Mouse (Mus musculus) cerebellum, postnatal 14 days (tissue): ENCODE results near the gene Larp1.

Experiments
- DNase-seq, 2 experiments: peaks; one replicate each; pipeline ENCODE4 v3.0.0; 2021; ENCODE audit warnings: mixed read lengths in 2 of 2

Gene Larp1

DNA sequence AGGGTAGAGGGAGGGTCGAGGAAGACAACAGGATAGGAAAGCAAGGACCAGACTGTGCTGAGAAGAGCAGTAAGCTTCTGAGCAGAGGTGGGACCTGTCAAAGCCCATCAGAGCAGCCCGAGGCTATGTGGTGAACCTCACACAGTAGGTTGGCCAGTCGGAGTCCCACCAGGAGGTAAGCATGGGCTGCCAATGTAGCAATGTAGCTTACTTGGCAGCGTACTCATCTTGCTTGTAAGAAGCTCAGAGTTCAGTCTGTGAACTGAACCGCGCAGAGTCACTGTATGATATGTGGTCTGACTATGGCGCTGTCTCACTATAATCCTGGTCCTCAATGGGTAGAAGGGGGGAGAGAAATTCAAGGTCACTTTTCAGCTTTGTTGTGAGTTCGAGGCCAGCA is 5.7 kb upstream of the Larp1 start:
- no peak for DNase-seq

- no peak for DNase-seq
Measured at GRCm38 (mm10) chr11:58003734-58004133, 5.1 kb upstream of the Larp1 start.

- no peak for DNase-seq
Measured at GRCm38 (mm10) chr11:58005110-58005509, 3.8 kb upstream of the Larp1 start.

DNA sequence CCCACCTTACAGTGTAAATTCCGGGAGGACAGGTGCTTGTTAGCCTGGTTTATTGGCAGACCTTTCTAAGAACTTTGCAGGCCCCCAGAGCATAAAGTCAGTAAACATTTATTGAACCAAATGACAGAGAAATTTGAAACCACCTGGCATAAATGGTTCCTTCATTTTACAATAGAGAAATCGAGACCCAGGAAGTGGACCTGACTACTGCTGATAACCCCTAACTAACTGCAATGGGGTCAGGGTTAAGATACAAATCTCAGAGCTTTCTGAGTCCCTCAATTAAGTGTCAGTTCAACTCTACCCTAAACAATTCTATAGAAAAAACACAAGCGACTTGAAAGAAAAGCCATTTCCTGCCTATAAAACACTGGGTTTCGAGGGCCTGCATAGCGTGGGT is 851 bp upstream of the Larp1 start:
- DNase-seq: no peak

DNA sequence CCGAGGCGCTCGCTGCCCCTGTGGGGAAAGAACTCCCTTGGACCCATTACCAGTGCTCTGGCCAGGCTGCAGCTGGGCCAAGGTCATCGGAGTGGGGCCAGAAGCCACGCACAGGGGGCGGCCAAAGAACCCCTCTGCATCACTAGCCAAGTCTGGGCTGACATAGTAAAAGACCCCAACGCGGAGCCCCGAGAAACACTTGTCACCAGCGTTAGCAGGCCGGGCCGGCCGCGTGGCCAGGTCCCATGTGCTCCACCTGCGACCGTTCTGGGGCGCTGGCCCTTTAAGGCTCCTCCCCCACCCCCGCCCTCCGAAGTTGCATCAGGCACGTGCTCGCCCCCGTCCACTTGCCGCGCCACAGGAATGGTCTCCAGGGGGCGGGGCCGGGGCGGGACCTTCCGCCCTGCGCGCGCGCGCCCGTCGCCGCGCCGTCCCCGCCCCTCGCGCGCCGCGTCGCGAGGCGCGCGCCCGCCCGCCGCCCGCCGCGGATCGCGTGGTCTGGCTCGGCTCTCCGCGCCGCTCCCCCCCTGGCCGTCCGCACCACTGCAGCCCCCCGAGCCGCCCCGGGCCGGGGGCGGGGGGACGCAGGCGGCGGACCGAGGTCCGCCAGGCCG is 320 bp upstream of the Larp1 start:
- DNase-seq: peak; percentile 92 to 95

DNA sequence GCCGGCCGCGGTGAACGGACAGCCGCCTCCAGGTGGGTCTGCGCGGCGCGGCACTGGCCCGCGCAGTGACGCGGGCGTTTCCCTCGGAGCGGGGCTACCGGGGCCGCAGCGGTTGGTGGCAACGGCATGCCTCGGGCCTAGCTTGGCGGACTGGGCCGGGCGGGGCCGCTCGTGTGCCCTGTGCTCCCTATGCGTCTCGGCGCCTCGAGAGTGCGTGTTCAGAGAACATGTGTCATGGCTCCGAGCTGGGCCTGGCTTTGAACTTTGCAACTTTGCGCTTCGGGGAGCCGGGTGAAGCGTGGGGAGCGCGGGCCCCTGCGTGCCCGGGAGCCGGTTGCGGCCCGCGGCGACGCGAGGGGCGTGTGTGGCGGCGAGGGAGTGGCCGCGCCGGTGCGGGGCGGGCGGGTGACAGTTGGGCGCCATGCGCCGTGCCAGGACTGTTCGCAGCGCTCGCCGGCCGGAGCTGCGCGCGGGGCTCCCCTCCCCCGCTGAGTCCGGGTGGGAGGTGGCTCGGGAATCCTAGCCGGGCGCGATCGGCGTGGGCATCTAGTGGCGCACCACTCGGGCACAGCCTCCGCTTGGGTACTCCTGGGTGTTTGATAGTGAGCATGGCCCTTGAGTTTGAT is 765 bp downstream of the Larp1 start:
- DNase-seq: peak; percentile 68 to 77

- DNase-seq: peak in 1 of 2 experiments; percentile 12
Measured at GRCm38 (mm10) chr11:58010226-58010781, 1.4 kb downstream of the Larp1 start.

DNA sequence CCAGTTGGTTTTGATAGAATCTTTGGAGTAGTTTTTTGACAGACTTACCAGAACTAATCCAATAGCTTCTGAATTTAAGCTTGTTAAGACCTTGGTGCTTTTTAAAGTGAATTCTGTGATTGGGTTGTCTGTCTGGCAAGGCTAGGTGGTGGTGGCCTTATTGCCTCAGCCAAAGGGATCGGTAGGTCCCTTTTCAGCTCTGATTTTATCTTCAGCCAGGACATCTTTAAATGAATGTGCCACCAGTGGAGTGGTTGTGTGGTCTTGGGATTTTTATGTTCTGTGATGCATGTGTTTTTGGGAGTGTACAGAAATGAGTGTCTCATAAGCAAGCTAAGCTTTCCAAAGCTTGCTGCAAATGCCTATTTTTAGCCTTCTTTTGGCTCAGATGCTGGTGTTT is 2.1 kb downstream of the Larp1 start:
- DNase-seq: no peak

- DNase-seq: no peak
Measured at GRCm38 (mm10) chr11:58011813-58012212, 2.9 kb downstream of the Larp1 start.

DNA sequence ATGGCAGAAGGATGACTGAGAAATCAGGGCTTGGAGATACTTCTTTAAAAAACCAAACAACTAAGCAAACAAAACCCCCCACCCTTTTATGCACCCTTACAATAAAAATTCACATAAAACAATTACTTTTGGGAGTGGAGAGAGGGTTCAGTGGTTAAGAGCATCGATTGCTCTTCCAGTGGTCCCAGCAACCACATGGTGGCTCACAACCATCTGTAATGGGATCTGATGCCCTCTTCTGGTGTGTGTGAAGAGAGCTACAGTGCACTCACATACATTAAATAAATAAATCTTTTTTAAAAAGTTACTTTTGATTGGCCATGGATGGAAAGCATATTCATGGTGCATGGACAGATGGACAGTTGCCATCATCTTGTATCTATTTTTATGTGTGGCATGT is 3.8 kb downstream of the Larp1 start:
- DNase-seq: no peak

DNA sequence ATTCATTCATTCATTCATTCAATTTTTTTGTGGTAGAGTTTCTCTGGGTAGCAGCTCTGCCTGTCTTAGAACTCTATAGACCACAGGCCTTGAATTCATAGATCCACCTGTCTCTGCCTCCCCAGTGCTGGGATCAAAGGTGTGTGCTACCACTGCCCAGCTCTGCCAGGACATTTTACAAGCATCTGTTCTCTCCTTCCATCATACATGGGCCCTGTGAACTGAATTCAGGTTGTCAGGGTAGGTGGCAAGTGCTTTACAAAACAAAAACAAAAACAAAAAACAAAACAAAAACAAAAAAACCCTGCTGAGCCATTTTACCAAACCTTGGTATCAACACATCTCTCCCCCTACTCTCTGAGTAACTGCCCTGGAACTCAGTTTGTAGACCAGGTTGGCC is 4.2 kb downstream of the Larp1 start:
- no peak for DNase-seq

- DNase-seq: no peak
Measured at GRCm38 (mm10) chr11:58014604-58015003, 5.7 kb downstream of the Larp1 start.

DNA sequence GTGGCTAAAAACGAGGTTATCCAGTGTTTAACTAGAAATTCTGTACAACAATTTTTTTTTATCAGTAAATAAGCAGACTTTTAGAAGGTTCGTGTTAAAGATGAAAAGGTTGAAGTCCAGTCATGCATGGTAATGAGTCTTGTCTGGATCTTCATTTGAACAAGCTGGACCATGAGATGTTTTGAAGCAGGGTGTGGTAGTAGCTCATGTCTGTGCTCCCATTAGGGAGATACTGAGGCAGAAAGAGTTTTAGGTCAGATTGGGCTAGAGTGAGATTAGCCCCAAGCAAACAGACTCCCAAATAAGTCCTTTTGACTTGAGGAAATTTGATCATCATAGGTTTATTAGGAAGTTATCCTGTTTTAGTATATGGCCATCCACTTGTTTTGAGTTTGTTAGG is 6.5 kb downstream of the Larp1 start:
- DNase-seq: no peak

- DNase-seq: no peak
Measured at GRCm38 (mm10) chr11:58016371-58016770, 7.5 kb downstream of the Larp1 start.

DNA sequence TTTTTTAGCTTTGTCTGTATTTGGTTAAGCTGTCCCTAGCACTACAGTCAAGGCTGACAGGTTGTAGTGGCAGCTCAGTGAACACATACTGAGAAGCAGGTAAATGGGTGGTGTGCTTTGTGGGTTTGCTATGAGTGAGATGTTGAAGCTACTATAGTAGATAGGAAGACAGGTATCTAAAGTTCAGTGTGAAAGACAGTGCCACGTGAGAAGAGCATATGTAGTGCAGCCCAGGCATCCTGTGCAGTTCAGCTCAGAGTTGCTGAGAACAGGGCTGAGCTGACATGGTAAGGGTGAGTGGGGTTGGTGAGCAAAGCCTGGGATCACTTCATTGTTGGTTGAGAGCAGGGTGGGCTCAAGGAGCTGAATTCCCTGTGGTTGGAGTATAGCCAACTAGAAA is 8.6 kb downstream of the Larp1 start:
- no peak for DNase-seq

DNA sequence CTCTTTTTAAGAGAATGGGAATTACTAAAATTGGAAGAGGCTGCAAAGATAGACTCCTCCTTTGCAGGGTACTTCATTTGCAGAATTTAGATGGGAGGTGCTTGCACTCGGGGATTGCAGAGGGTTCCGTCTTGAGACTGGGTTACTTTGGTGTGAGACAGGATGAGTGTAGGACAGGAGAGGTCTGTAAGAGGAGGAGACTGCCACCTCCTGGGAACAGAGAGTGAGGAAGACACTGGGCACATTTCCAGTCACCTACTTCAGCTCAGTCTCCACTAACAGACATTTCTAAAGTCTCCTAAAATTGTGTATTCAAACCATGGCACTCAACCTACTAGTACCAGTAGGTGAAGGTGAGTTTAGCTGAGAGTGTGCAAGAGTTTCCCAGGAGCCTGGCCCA is 9.4 kb downstream of the Larp1 start:
- DNase-seq: peak; percentile 29 to 31

GRCm38 (mm10) chr11:58018701-58019100 is 9.8 kb downstream of the Larp1 start:
- no peak for DNase-seq

DNA sequence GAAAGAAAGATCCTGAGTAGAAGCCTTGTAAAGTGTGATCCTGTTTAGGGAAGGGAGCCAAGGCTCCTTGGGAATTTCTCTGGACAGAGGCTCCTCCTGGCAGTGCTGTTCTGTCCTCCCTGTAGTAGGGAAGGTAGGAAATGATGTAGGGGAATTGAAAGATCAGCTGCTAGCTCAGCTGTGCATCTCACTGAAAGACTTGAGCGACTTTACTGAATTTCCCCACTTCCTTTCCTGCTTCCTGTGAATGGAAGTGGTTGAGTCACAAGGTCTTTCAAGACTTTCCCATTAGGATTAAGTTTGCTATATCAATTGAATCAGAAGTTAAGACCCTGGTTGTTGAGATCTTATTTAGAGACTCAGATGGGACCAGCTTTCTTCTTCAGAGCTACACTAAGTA is 12.2 kb downstream of the Larp1 start:
- peak in 1 of 2 experiments; percentile 27 for DNase-seq

DNA sequence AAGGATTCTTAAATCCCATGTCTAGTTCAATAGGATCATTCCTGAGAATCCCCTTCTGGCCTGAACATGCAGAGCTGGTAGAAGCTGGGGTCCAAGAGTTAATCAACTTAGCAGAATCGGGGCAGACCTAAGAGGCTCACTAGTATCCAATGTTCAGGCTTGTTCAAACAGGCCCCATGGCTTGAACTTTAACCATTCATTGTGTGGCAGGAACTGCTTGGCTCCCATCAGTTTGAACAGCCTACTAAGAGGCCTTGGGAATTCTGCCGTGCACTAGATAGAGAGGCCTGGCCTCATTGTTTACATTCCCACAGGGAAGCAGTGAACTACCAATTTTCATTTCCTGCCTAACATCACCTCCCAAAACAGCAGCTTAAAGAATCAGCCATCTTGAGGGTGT is 12.8 kb downstream of the Larp1 start:
- no peak for DNase-seq

GRCm38 (mm10) chr11:58024271-58024670 is 15.4 kb downstream of the Larp1 start:
- DNase-seq: no peak

DNA sequence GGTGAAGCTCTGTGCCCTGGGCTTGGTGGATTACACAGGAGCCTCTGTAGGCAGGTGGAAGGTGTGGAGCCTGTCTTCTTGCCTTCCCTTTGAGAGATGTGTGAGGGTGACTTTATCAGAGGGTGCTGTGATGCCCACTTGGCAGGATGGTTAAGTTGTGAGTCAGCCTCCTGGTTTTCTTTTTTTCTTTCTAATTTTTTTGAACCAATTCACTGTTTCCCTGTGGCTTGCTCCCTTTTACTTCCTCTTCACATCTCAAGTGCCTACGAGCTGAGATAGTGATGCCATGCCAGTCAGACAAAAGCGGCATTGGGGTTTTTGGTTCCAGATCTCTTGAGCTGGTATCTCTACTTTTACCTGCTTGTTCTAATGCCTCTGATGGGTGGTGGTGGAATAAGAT is 15.8 kb downstream of the Larp1 start:
- no peak for DNase-seq

- DNase-seq: no peak
Measured at GRCm38 (mm10) chr11:58025881-58026280, 17.0 kb downstream of the Larp1 start.

- DNase-seq: peak in 1 of 2 experiments; percentile 18
Measured at GRCm38 (mm10) chr11:58026337-58026736, 17.5 kb downstream of the Larp1 start.

GRCm38 (mm10) chr11:58026860-58027259 is 18.0 kb downstream of the Larp1 start:
- DNase-seq: no peak

DNA sequence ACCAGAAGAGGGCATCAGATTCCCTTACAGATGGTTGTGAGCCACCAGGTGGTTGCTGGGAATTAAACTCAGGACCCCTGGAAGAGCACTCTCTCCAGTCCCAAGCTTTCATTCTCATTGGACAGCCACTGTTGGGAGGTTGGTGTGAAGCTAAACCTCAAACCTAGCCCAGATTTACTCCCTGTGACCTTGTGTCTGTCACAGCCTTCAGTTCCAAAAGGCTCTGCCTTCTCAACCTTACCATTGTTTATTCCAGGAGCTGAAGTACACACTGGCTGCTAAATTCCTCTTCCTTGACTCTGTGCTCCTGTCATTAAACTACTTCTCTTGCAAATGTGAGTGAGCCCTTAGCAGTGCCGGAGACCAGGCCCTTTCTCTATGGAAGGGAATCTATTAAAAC is 20.1 kb downstream of the Larp1 start:
- DNase-seq: no peak
